Mouse (Mus musculus) heart, adult 2 months (tissue): ENCODE measurements around the gene Ubxn1. TPM values are rescaled to one million over a fixed set of nuclear protein-coding genes. Genes with fewer than 3 reads are reported as not detected.
"Not testable (repeated sequence)": the region's sequence is repeated elsewhere in the genome, so short reads cannot be mapped to it uniquely, and the experiment has no call there.

Experiments used
- DNase-seq, 2 experiments: peaks; one replicate each; pipeline ENCODE4 v3.0.0; 2021
- H3K27ac ChIP-seq: fragments of 200-600 bp; 2 replicates; pipeline ENCODE4 v1.8.1; 2022
- H3K27me3 ChIP-seq: fragments of 200-500 bp; 2 replicates; pipeline ENCODE4 v1.6.1; 2012; ENCODE audit warnings: mild to moderate bottlenecking, low read length, inconsistent platforms, mixed read lengths; ENCODE audit not compliant: control insufficient read depth, insufficient read depth
- H3K36me3 ChIP-seq: fragments of 200-500 bp; 2 replicates; pipeline ENCODE4 v1.6.1; 2012; ENCODE audit warnings: low read length, inconsistent platforms; ENCODE audit not compliant: control insufficient read depth, insufficient read depth
- H3K4me1 ChIP-seq: fragments of 200-500 bp; 2 replicates; pipeline ENCODE4 v1.6.1; 2011; ENCODE audit warnings: low read length; ENCODE audit not compliant: control insufficient read depth, insufficient read depth
- H3K4me3 ChIP-seq: fragments of 200-600 bp; 2 replicates; pipeline ENCODE4 v1.8.1; 2022
- H3K79me2 ChIP-seq: fragments of 200-500 bp; replicated peaks from 2 replicates; pipeline ENCODE4 v1.6.1; 2012; ENCODE audit warnings: mild to moderate bottlenecking, inconsistent platforms, low read length, moderate library complexity, mixed read lengths; ENCODE audit not compliant: control insufficient read depth, insufficient read depth
- H3K9ac ChIP-seq: fragments of 200-500 bp; 2 replicates; pipeline ENCODE4 v1.6.1; 2012; ENCODE audit warnings: low read depth, mild to moderate bottlenecking, control low read depth, inconsistent platforms, low read length, mixed read lengths
- CTCF ChIP-seq: fragments of 200-600 bp; IDR thresholded peaks from 2 replicates; pipeline ENCODE4 v1.8.1; 2022; ENCODE audit warnings: antibody characterized with exemption, mild to moderate bottlenecking, moderate library complexity
- EP300 ChIP-seq: fragments of 200-500 bp; IDR thresholded peaks from 2 replicates; pipeline ENCODE4 v1.6.1; 2011; ENCODE audit warnings: low read depth, low read length, control low read depth; ENCODE audit not compliant: insufficient read depth
- POLR2A ChIP-seq: fragments of 200-500 bp; IDR thresholded peaks from 2 replicates; pipeline ENCODE4 v1.6.1; 2011; ENCODE audit warnings: mild to moderate bottlenecking, low read depth, low read length, control low read depth; ENCODE audit not compliant: insufficient read depth
- WGBS: fragments of 180-500 bp; shearing (Covaris S2); methylation state at CpG from one replicate; pipeline ENCODE4 v1.1.7; 2018; 5-methylcytosine and 5-hydroxymethylcytosine counted together
- intact Hi-C: fragments of 180-260 bp; cut with DNase I; formaldehyde crosslinking; loops from one replicate; pipeline ENCODE4 v1.15.1; 2025
- polyA plus RNA-seq: library from polyadenylated mRNA; depleted of rRNA; stranded (reverse); fragments of >200 nt; gene quantifications from 2 replicates; pipeline ENCODE4 v1.2.3, GENCODE M21; 2012
- total RNA-seq, 2 experiments: library from RNA; stranded (reverse); gene quantifications; 2 replicates each; pipeline ENCODE4 v1.2.3; 2021

Gene Ubxn1
- total and polyA plus RNA-seq, 3 experiments, result 60.7 to 135 (median 108) TPM

- peaks cover 3% of the 10 kb centered on the region; the same call in 1 of the 2 replicates for H3K4me1 ChIP-seq
- H3K9ac ChIP-seq, result peak within 1 kb of the TSS; percentile 79
- DNase-seq, result peak; percentile 93 to 95
- intact Hi-C loops, result loop anchor here (2.0 kb wide), 1 partner anchor 18 kb away; the partner anchor contains the start of gene Ubxn1
- no peaks in the 10 kb centered on the region; the same call in 1 of the 2 replicates for H3K79me2 ChIP-seq
- TF ChIP-seq POLR2A (peak; percentile 93), EP300 (0 out of 2 replicates have a peak, but pooled peaks have one; percentile 65), CTCF (no peak)
- H3K36me3 ChIP-seq, result no peaks in the 10 kb centered on the region; the same call in 1 of the 2 replicates
- H3K27me3 ChIP-seq, result no peaks in the 10 kb centered on the region
- peak within 1 kb of the TSS; percentile 73 for H3K4me3 ChIP-seq
- under 1% methylated on average over 58 of the region's 58 CpGs for WGBS
- peak within 1 kb of the TSS; percentile 85 for H3K27ac ChIP-seq
Measured at GRCm38 (mm10) chr19:8888511-8889385, 17.5 kb downstream of the Ubxn1 start, which contains the start of the genes 1810009A15Rik and Gm49416. 1810009A15Rik (plus strand) TSS chr19:8888853. Gm49416 (plus strand) TSS chr19:8888926.

GRCm38 (mm10) chr19:8892829-8893766 lies 21.8 kb downstream of the Ubxn1 start, which contains the start of gene Ints5:
Ints5 (plus strand) TSS chr19:8893005.
- DNase-seq, result peak; percentile 88 to 90
- peak; percentile 86 for TF ChIP-seq POLR2A
- TF ChIP-seq EP300, result peak; percentile 81
- no peak for TF ChIP-seq CTCF
- Histone ChIP-seq H3K4me3 (peak within 1 kb of the TSS; percentile 92), H3K27ac (peak within 1 kb of the TSS; percentile 89), H3K9ac (peak within 1 kb of the TSS; percentile 94), H3K4me1 (no peaks in the 10 kb centered on the region; the same call in 1 of the 2 replicates), H3K27me3 (no peaks in the 10 kb centered on the region), H3K79me2 (no peaks in the 10 kb centered on the region), H3K36me3 (no peaks in the 10 kb centered on the region; the same call in 1 of the 2 replicates)
- intact Hi-C loops, result no loop called here
- 1% methylated on average over 54 of the region's 54 CpGs for WGBS

- H3K36me3 ChIP-seq, result peaks cover 5% of the 10 kb centered on the region
- no peak for TF ChIP-seq CTCF
- TF ChIP-seq POLR2A, result no peak
- intact Hi-C loops, result loop anchor here (5.0 kb wide), 2 partner anchors 57 to 73 kb away; partner anchors contain the start of genes Hnrnpul2 and Tut1
- H3K4me3 ChIP-seq, result no peak overlapping the region
- H3K4me1 ChIP-seq, result peaks cover 1% of the 10 kb centered on the region; the same call in 1 of the 2 replicates
- H3K9ac ChIP-seq, result no peak overlapping the region
- WGBS, result 84% methylated on average over 9 of the region's 9 CpGs
- DNase-seq, result no peak
- no peaks in the 10 kb centered on the region for H3K27me3 ChIP-seq
- no peak overlapping the region for H3K27ac ChIP-seq
- no peaks in the 10 kb centered on the region for H3K79me2 ChIP-seq
Measured at GRCm38 (mm10) chr19:8895397-8895960, 24.2 kb downstream of the Ubxn1 start.

- DNase-seq, H3K27ac ChIP-seq, H3K27me3 ChIP-seq, H3K79me2 ChIP-seq, H3K9ac ChIP-seq, H3K36me3 ChIP-seq, H3K4me1 ChIP-seq, H3K4me3 ChIP-seq: not testable (repeated sequence)
- WGBS, result 80% methylated on average over 5 of the region's 5 CpGs
- intact Hi-C loops, result loop anchor here (5.0 kb wide), 2 partner anchors 56 to 74 kb away; partner anchors contain the start of genes Hnrnpul2 and Tut1
Measured at GRCm38 (mm10) chr19:8896231-8896630, 24.9 kb downstream of the Ubxn1 start.

- TF ChIP-seq EP300, result 0 out of 2 replicates have a peak, but pooled peaks have one; percentile 6
- not testable (repeated sequence) for H3K27me3 ChIP-seq, H3K79me2 ChIP-seq, H3K4me1 ChIP-seq, H3K36me3 ChIP-seq
- peak overlapping the region; percentile 15 for H3K9ac ChIP-seq
- 10% methylated on average over 21 of the region's 21 CpGs for WGBS
- intact Hi-C loops, result loop anchor here (5.0 kb wide), 2 partner anchors 55 to 75 kb away; partner anchors contain the start of genes Hnrnpul2 and Tut1
- peak overlapping the region; percentile 95 for H3K27ac ChIP-seq
- peak; percentile 47 to 62 for DNase-seq
- peak overlapping the region; percentile 83 for H3K4me3 ChIP-seq
Measured at GRCm38 (mm10) chr19:8897211-8897864, 26.0 kb downstream of the Ubxn1 start.
